Mouse (Mus musculus) cortical plate, adult 2 months (tissue): ENCODE data around the gene Fos. TPM values are rescaled to one million over a fixed set of nuclear protein-coding genes. Genes with fewer than 3 reads are reported as not detected.
A peak's percentile ranks its signal among the peaks of the same experiment; 100 is the strongest.

Experiments
- H3K27ac ChIP-seq: fragments of 200-500 bp; 2 replicates; pipeline ENCODE4 v1.5.1; 2012; ENCODE audit warnings: low read length, control low read depth, inconsistent platforms; ENCODE audit not compliant: insufficient read depth
- H3K4me1 ChIP-seq: fragments of 200-500 bp; 2 replicates; pipeline ENCODE4 v1.6.1; 2011; ENCODE audit warnings: low read length; ENCODE audit not compliant: control insufficient read depth, insufficient read depth
- H3K4me3 ChIP-seq: fragments of 200-500 bp; 2 replicates; pipeline ENCODE4 v1.5.1; 2011; ENCODE audit warnings: mild to moderate bottlenecking, low read length, control low read depth; ENCODE audit not compliant: insufficient read depth
- CTCF ChIP-seq: fragments of 200-500 bp; IDR thresholded peaks from 2 replicates; pipeline ENCODE4 v1.5.1; 2011; ENCODE audit warnings: mild to moderate bottlenecking, control low read depth, low read length; ENCODE audit not compliant: insufficient read depth; ENCODE audit errors: extremely low read depth
- POLR2A ChIP-seq: fragments of 200-500 bp; IDR thresholded peaks from 2 replicates; pipeline ENCODE4 v1.6.1; 2011; ENCODE audit warnings: mild to moderate bottlenecking, low read length, control low read depth; ENCODE audit not compliant: insufficient read depth; ENCODE audit errors: extremely low read depth
- polyA plus RNA-seq: library from polyadenylated mRNA; depleted of rRNA; stranded (reverse); fragments of >200 nt; gene quantifications from 2 replicates; pipeline ENCODE4 v1.2.3, GENCODE M21; 2012

Fos gene
- polyA plus RNA-seq, 1 experiment = 41.8 TPM

- Histone ChIP-seq H3K27ac (no peak overlapping the region), H3K4me3 (no peak overlapping the region), H3K4me1 (no peaks in the 10 kb centered on the region)
- TF ChIP-seq CTCF = no peak
- TF ChIP-seq POLR2A = no peak
Measured at GRCm38 (mm10) chr12:85497310-85498135, 23.8 kb downstream of the Fos start.

- TF ChIP-seq CTCF = no peak
- Histone ChIP-seq H3K27ac (no peak overlapping the region), H3K4me3 (no peak overlapping the region)
Measured at GRCm38 (mm10) chr12:85499001-85499400, 25.3 kb downstream of the Fos start.

GRCm38 (mm10) chr12:85502682-85503081, 29.0 kb downstream of the Fos start:
- TF ChIP-seq CTCF (no peak), POLR2A (no peak)
- Histone ChIP-seq H3K4me1 (no peaks in the 10 kb centered on the region), H3K4me3 (no peak overlapping the region), H3K27ac (no peak overlapping the region)

More at GRCm38 (mm10) chr12:85499001-85499400, 25.3 kb downstream of the Fos start:
- H3K4me1 ChIP-seq = no peaks in the 10 kb centered on the region

GRCm38 (mm10) chr12:85508235-85508634, 34.5 kb downstream of the Fos start:
- Histone ChIP-seq H3K4me3 (no peak overlapping the region), H3K27ac (no peak overlapping the region), H3K4me1 (no peaks in the 10 kb centered on the region)
- TF ChIP-seq POLR2A = no peak
- peak; percentile 78 for TF ChIP-seq CTCF

- TF ChIP-seq CTCF = no peak
- TF ChIP-seq POLR2A = no peak
- no peak overlapping the region for H3K4me3 ChIP-seq
- no peaks in the 10 kb centered on the region for H3K4me1 ChIP-seq
- H3K27ac ChIP-seq = no peak overlapping the region
Measured at GRCm38 (mm10) chr12:85510013-85510412, 36.3 kb downstream of the Fos start.

- TF ChIP-seq CTCF (no peak), POLR2A (no peak)
- Histone ChIP-seq H3K4me1 (no peaks in the 10 kb centered on the region), H3K4me3 (no peak overlapping the region), H3K27ac (no peak overlapping the region)
Measured at GRCm38 (mm10) chr12:85513789-85514447, 40.2 kb downstream of the Fos start.

- Histone ChIP-seq H3K27ac (no peak overlapping the region), H3K4me3 (no peak overlapping the region), H3K4me1 (no peaks in the 10 kb centered on the region)
- TF ChIP-seq POLR2A (no peak), CTCF (no peak)
Measured at GRCm38 (mm10) chr12:85514958-85515357, 41.3 kb downstream of the Fos start.

- Histone ChIP-seq H3K4me3 (no peak overlapping the region), H3K27ac (no peak overlapping the region), H3K4me1 (no peaks in the 10 kb centered on the region)
- TF ChIP-seq POLR2A (no peak), CTCF (no peak)
Measured at GRCm38 (mm10) chr12:85515865-85516264, 42.2 kb downstream of the Fos start.

- TF ChIP-seq POLR2A (no peak), CTCF (no peak)
Measured at GRCm38 (mm10) chr12:85517339-85517738, 43.6 kb downstream of the Fos start.

GRCm38 (mm10) chr12:85518009-85518408, 44.3 kb downstream of the Fos start:
- no peak overlapping the region for H3K4me3 ChIP-seq
- TF ChIP-seq POLR2A (no peak), CTCF (no peak)
- no peaks in the 10 kb centered on the region for H3K4me1 ChIP-seq
- no peak overlapping the region for H3K27ac ChIP-seq

More at GRCm38 (mm10) chr12:85517339-85517738, 43.6 kb downstream of the Fos start:
- Histone ChIP-seq H3K4me3 (no peak overlapping the region), H3K27ac (no peak overlapping the region), H3K4me1 (no peaks in the 10 kb centered on the region)
